Mouse (Mus musculus) small intestine, adult 2 months (tissue): ENCODE data around the gene Urad.

Experiments
- CTCF ChIP-seq: fragments of 200-500 bp; IDR thresholded peaks from 2 replicates; pipeline ENCODE4 v1.5.1; 2012; ENCODE audit warnings: low read depth, mild to moderate bottlenecking, control low read depth, inconsistent platforms, low read length, moderate library complexity, mixed read lengths; ENCODE audit not compliant: insufficient replicate concordance, insufficient read length; ENCODE audit errors: extremely low read depth
- POLR2A ChIP-seq: fragments of 200-500 bp; IDR thresholded peaks from 2 replicates; pipeline ENCODE4 v1.6.1; 2012; ENCODE audit warnings: low read depth, mild to moderate bottlenecking, control low read depth, inconsistent platforms, low read length, moderate library complexity

- TF ChIP-seq CTCF = no peak
- no peak for TF ChIP-seq POLR2A
These were observed at the start of gene Urad for GRCm38 (mm10) chr5:147322183-147322582.
